Mouse (Mus musculus) hindbrain, embryonic 16.5 days (tissue): Measurements from ENCODE around the gene Wdfy2. TPM values are rescaled to one million over a fixed set of nuclear protein-coding genes. Genes with fewer than 3 reads are reported as not detected.
"Not testable (repeated sequence)": the region's sequence is repeated elsewhere in the genome, so short reads cannot be mapped to it uniquely, and the experiment has no call there.

Experiments
- ATAC-seq: fragments of 200-750 bp; cut with Nextera tagmentation; 2 replicates; pipeline ENCODE4 v1.8.0; 2017; ENCODE audit warnings: moderate TSS enrichment, moderate library complexity
- H3K27ac ChIP-seq: fragments of 300-500 bp; sonication (generic); 2 replicates; pipeline ENCODE4 v1.5.1; 2014; ENCODE audit warnings: low read depth, mild to moderate bottlenecking, control low read depth, low read length, moderate library complexity
- H3K27me3 ChIP-seq: fragments of 300-500 bp; sonication (generic); replicated peaks from 2 replicates; pipeline ENCODE4 v1.6.1; 2014; ENCODE audit warnings: low read length; ENCODE audit not compliant: control insufficient read depth, insufficient read depth
- H3K36me3 ChIP-seq: fragments of 300-500 bp; sonication (generic); 2 replicates; pipeline ENCODE4 v1.6.1; 2014; ENCODE audit warnings: mild to moderate bottlenecking, low read length, moderate library complexity, mixed read lengths; ENCODE audit not compliant: control insufficient read depth, insufficient read depth
- H3K4me1 ChIP-seq: fragments of 300-500 bp; sonication (generic); 2 replicates; pipeline ENCODE4 v1.6.1; 2014; ENCODE audit warnings: low read depth, low read length; ENCODE audit not compliant: control insufficient read depth, insufficient read depth
- H3K4me2 ChIP-seq: fragments of 300-500 bp; sonication (generic); 2 replicates; pipeline ENCODE4 v1.6.1; 2014; ENCODE audit warnings: mild to moderate bottlenecking, low read length, control low read depth, moderate library complexity
- H3K4me3 ChIP-seq: fragments of 300-500 bp; sonication (generic); 2 replicates; pipeline ENCODE4 v1.5.1; 2014; ENCODE audit warnings: mild to moderate bottlenecking, low read length, control low read depth, moderate library complexity
- H3K9ac ChIP-seq: fragments of 300-500 bp; sonication (generic); 2 replicates; pipeline ENCODE4 v1.6.1; 2014; ENCODE audit warnings: low read depth, mild to moderate bottlenecking, control low read depth, low read length, moderate library complexity
- H3K9me3 ChIP-seq: fragments of 300-500 bp; sonication (generic); 2 replicates; pipeline ENCODE4 v1.6.1; 2014; ENCODE audit warnings: mild to moderate bottlenecking, low read length, moderate library complexity; ENCODE audit not compliant: control insufficient read depth
- WGBS: fragments of 180-500 bp; shearing (Covaris S2); extraction: QIAGEN DNeasy Blood & Tissue Kit; methylation state at CpG from one replicate; pipeline ENCODE4 v1.1.7; 2014; 5-methylcytosine and 5-hydroxymethylcytosine counted together
- polyA plus RNA-seq: library from polyadenylated mRNA; unstranded; fragments of >200 nt; fragmentation: Nextera tagmentation; extraction: Ambion mirVana; gene quantifications from 2 replicates; pipeline ENCODE4 v1.2.1, GENCODE M21; 2015

The Wdfy2 gene
- polyA plus RNA-seq, 1 experiment from 2014 or later: 6.2 TPM

DNA sequence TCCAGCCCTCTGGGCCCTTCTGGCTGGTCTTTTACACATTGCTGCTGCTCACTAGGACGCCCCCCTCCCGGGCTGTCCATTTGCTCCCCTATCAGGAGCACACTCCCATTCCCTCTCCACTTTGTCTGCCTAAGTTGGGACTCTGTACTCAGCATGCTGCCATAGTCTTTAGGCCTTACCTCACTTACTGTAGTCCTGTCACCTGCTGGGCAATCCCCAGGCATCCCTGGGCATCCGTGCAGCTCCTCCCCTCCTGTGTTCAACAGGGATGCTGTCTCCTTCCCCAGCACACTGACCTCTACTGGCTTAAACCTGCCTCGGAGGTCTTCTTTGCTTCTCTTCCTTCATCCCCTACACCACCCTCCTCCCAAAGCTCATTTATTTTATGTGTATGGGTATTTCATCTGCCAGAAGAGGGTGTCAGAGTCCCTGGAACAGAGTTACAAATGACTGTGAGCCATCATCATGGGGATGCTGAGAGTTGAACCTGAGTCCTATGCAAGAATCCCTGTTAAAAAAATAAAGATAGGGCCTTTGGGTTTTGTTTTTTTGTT is 44.7 kb downstream of the Wdfy2 start:
- H3K27ac ChIP-seq: no peak overlapping the region
- peaks cover 27% of the 10 kb centered on the region for H3K4me1 ChIP-seq
- H3K9ac ChIP-seq: no peak overlapping the region
- no peak overlapping the region for H3K4me3 ChIP-seq
- 17% methylated on average over 4 of the region's 4 CpGs for WGBS
- H3K36me3 ChIP-seq: no peaks in the 10 kb centered on the region
- no peaks in the 10 kb centered on the region for H3K27me3 ChIP-seq
- no peak overlapping the region for H3K4me2 ChIP-seq
- no peaks in the 10 kb centered on the region for H3K9me3 ChIP-seq
- no peak for ATAC-seq

DNA sequence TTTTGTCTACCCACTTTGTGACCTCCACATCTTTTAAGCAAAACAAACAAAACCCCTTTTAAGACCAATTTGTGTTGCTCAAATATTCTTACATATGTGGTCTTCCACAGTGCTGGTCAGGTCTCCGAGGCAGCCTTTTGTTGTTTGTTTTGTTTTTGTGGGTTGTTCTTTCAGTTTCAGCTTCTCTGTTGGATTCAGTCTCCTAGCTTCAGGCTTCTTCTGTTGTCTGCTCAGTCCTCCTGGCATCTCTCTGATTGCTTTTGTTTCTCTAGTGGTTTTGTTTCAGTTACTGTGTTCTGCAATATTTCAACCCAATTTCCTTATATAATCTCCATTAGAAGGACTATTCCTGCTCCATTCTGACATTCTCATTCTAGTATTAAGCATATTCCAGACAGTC is 46.1 kb downstream of the Wdfy2 start:
- Histone ChIP-seq H3K4me2 (no peak overlapping the region), H3K9ac (no peak overlapping the region), H3K27ac (no peak overlapping the region), H3K9me3 (no peaks in the 10 kb centered on the region), H3K4me1 (peaks cover 24% of the 10 kb centered on the region), H3K4me3 (no peak overlapping the region), H3K27me3 (no peaks in the 10 kb centered on the region), H3K36me3 (no peaks in the 10 kb centered on the region)
- WGBS: 50% methylated on average over 1 of the region's 1 CpGs
- no peak for ATAC-seq

- ATAC-seq: no peak
- Histone ChIP-seq H3K9ac (no peak overlapping the region), H3K27ac (no peak overlapping the region), H3K36me3 (no peaks in the 10 kb centered on the region), H3K4me1 (peaks cover 19% of the 10 kb centered on the region), H3K4me2 (no peak overlapping the region), H3K9me3 (no peaks in the 10 kb centered on the region), H3K27me3 (no peaks in the 10 kb centered on the region), H3K4me3 (no peak overlapping the region)
- 75% methylated on average over 5 of the region's 5 CpGs for WGBS
These were observed 46.7 kb downstream of the Wdfy2 start for GRCm38 (mm10) chr14:62884171-62884570.

DNA sequence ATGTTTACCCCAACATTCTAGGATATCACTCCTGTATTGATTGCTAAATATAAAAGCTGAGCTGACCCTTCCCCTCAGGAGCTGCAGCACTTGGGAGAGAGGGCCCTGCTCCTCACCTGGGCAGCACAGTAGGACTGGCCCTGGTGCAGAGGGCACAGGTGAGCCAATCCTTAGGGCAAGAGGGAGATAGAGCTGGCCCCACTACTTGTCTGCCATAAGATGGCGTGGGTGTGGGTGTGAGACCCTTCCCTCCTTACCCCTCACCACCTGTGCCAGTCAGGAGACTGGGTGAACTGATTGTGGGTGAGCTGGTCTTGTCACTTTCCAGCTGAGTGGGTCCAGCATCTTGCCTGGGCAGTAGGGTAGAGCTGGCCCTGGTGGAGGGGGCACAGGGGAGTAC is 47.2 kb downstream of the Wdfy2 start:
- ATAC-seq: no peak
- Histone ChIP-seq H3K27ac (no peak overlapping the region), H3K9ac (no peak overlapping the region), H3K4me1 (peaks cover 15% of the 10 kb centered on the region), H3K27me3 (no peaks in the 10 kb centered on the region), H3K4me2 (no peak overlapping the region), H3K36me3 (no peaks in the 10 kb centered on the region), H3K4me3 (no peak overlapping the region), H3K9me3 (no peaks in the 10 kb centered on the region)
- 100% methylated on average over 1 of the region's 1 CpGs for WGBS

DNA sequence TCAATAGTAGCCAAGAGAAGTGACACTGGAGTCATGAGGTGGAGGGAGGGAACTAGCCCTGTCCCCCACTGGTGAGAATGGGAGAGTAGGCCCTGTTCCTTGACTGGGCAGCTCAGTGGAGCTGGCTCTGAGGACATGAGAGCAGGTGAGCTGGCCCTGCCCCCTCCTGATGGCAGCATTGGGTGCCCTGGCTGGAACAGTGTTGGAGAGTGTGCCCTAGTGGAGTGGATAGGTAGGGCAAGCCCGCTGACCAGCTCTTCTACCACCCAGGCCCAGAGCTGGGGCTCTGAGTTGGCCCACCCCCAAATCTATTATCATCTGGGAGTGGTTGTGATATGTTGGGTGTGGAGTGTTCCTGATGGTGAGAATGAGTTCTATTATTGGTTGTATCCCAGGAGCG is 47.7 kb downstream of the Wdfy2 start:
- Histone ChIP-seq H3K4me3 (no peak overlapping the region), H3K9me3 (no peaks in the 10 kb centered on the region), H3K4me2 (no peak overlapping the region), H3K9ac (no peak overlapping the region), H3K27ac (no peak overlapping the region), H3K4me1 (peaks cover 9% of the 10 kb centered on the region), H3K27me3 (no peaks in the 10 kb centered on the region), H3K36me3 (no peaks in the 10 kb centered on the region)
- ATAC-seq: peak; percentile 7; the same call in 1 of the 2 replicates
- WGBS: 95% methylated on average over 2 of the region's 2 CpGs

GRCm38 (mm10) chr14:62891401-62891800 is 53.9 kb downstream of the Wdfy2 start:
- 90% methylated on average over 3 of the region's 3 CpGs for WGBS
- H3K4me1 ChIP-seq: no peaks in the 10 kb centered on the region
- no peak overlapping the region for H3K4me3 ChIP-seq
- no peaks in the 10 kb centered on the region for H3K27me3 ChIP-seq
- H3K4me2 ChIP-seq: no peak overlapping the region
- no peak overlapping the region for H3K9ac ChIP-seq
- H3K36me3 ChIP-seq: no peaks in the 10 kb centered on the region
- ATAC-seq: no peak
- H3K9me3 ChIP-seq: no peaks in the 10 kb centered on the region
- no peak overlapping the region for H3K27ac ChIP-seq

GRCm38 (mm10) chr14:62892771-62893641 is 55.5 kb downstream of the Wdfy2 start:
- ATAC-seq: no peak
- WGBS: 78% methylated on average over 8 of the region's 8 CpGs
- no peaks in the 10 kb centered on the region for H3K9me3 ChIP-seq
- H3K27ac ChIP-seq: no peak overlapping the region
- no peak overlapping the region for H3K4me3 ChIP-seq
- H3K4me1 ChIP-seq: no peaks in the 10 kb centered on the region
- H3K36me3 ChIP-seq: no peaks in the 10 kb centered on the region
- no peak overlapping the region for H3K9ac ChIP-seq
- H3K27me3 ChIP-seq: no peaks in the 10 kb centered on the region
- H3K4me2 ChIP-seq: no peak overlapping the region

- not testable (repeated sequence) for H3K36me3 ChIP-seq, H3K4me3 ChIP-seq, ATAC-seq, H3K4me2 ChIP-seq, H3K27me3 ChIP-seq, H3K4me1 ChIP-seq, H3K27ac ChIP-seq, H3K9me3 ChIP-seq, H3K9ac ChIP-seq
- WGBS: 67% methylated on average over 5 of the region's 5 CpGs
These were observed 56.2 kb downstream of the Wdfy2 start for GRCm38 (mm10) chr14:62893642-62894180.
